Mouse (Mus musculus): ENCODE data around the gene Rpl21. TPM values are rescaled to one million over a fixed set of nuclear protein-coding genes. Genes with fewer than 3 reads are reported as not detected.

The Rpl21 gene
- polyA plus RNA-seq, 1 experiment from 2014 or later = 546 TPM

GRCm38 (mm10) chr5:146794853-146795252 is 37.8 kb upstream of the Rpl21 start, which contains the start of gene Usp12:
TSS of gene Usp12 (minus strand) at chr5:146795006.
- peak; percentile 99 for ATAC-seq (ENCODE audit: low read depth)
- WGBS = 0% methylated on average over 32 of the region's 51 CpGs

GRCm38 (mm10) chr5:146795728-146796127 is 37.0 kb upstream of the Rpl21 start:
- Histone ChIP-seq H3K4me1 (replicated peaks; ENCODE audit: control insufficient read depth, insufficient read depth, low read length) (peaks cover 24% of the 10 kb centered on the region), H3K27ac (ENCODE audit: low read length) (no peak overlapping the region), H3K27me3 (ENCODE audit: control insufficient read depth, insufficient read depth, low read depth, low read length) (no peaks in the 10 kb centered on the region), H3K4me2 (ENCODE audit: low read depth, low read length) (no peak overlapping the region), H3K9ac (ENCODE audit: low read length) (no peak overlapping the region), H3K9me3 (ENCODE audit: control insufficient read depth, low read length) (no peaks in the 10 kb centered on the region), H3K4me3 (ENCODE audit: low read length) (no peak overlapping the region), H3K36me3 (ENCODE audit: control insufficient read depth, insufficient read depth, low read length) (no peaks in the 10 kb centered on the region)
- no peak for ATAC-seq (ENCODE audit: low read depth)
- WGBS = 68% methylated on average over 13 of the region's 13 CpGs

More at GRCm38 (mm10) chr5:146794853-146795252, 37.8 kb upstream of the Rpl21 start, which contains the start of gene Usp12:
- Histone ChIP-seq H3K4me1 (replicated peaks; ENCODE audit: control insufficient read depth, insufficient read depth, low read length) (peaks cover 29% of the 10 kb centered on the region), H3K36me3 (ENCODE audit: control insufficient read depth, insufficient read depth, low read length) (no peaks in the 10 kb centered on the region), H3K9me3 (ENCODE audit: control insufficient read depth, low read length) (no peaks in the 10 kb centered on the region), H3K27me3 (ENCODE audit: control insufficient read depth, insufficient read depth, low read depth, low read length) (no peaks in the 10 kb centered on the region), H3K4me2 (ENCODE audit: low read depth, low read length) (peak within 1 kb of the TSS; percentile 85), H3K9ac (ENCODE audit: low read length) (peak within 1 kb of the TSS; percentile 92), H3K4me3 (ENCODE audit: low read length) (peak within 1 kb of the TSS; percentile 82), H3K27ac (ENCODE audit: low read length) (peak within 1 kb of the TSS; percentile 91)

- Histone ChIP-seq H3K27ac (ENCODE audit: low read length) (no peak overlapping the region), H3K27me3 (ENCODE audit: control insufficient read depth, insufficient read depth, low read depth, low read length) (no peaks in the 10 kb centered on the region), H3K4me2 (ENCODE audit: low read depth, low read length) (no peak overlapping the region), H3K9me3 (ENCODE audit: control insufficient read depth, low read length) (peaks cover 6% of the 10 kb centered on the region; the same call in 1 of the 2 replicates), H3K9ac (ENCODE audit: low read length) (no peak overlapping the region), H3K36me3 (ENCODE audit: control insufficient read depth, insufficient read depth, low read length) (no peaks in the 10 kb centered on the region), H3K4me3 (ENCODE audit: low read length) (no peak overlapping the region), H3K4me1 (replicated peaks; ENCODE audit: control insufficient read depth, insufficient read depth, low read length) (peaks cover 6% of the 10 kb centered on the region)
- ATAC-seq (ENCODE audit: low read depth) = no peak
- 42% methylated on average over 9 of the region's 9 CpGs for WGBS
Observed at GRCm38 (mm10) chr5:146798031-146798430, 34.7 kb upstream of the Rpl21 start.

GRCm38 (mm10) chr5:146806004-146806430 is 26.7 kb upstream of the Rpl21 start:
- no peaks in the 10 kb centered on the region for H3K4me1 ChIP-seq (replicated peaks; ENCODE audit: control insufficient read depth, insufficient read depth, low read length)
- WGBS = 61% methylated on average over 8 of the region's 8 CpGs
- H3K4me2 ChIP-seq (ENCODE audit: low read depth, low read length) = no peak overlapping the region
- H3K27ac ChIP-seq (ENCODE audit: low read length) = no peak overlapping the region
- no peaks in the 10 kb centered on the region for H3K27me3 ChIP-seq (ENCODE audit: control insufficient read depth, insufficient read depth, low read depth, low read length)
- H3K9ac ChIP-seq (ENCODE audit: low read length) = no peak overlapping the region
- no peak for ATAC-seq (ENCODE audit: low read depth)
- H3K9me3 ChIP-seq (ENCODE audit: control insufficient read depth, low read length) = peaks cover 6% of the 10 kb centered on the region; the same call in 1 of the 2 replicates
- no peak overlapping the region for H3K4me3 ChIP-seq (ENCODE audit: low read length)
- no peaks in the 10 kb centered on the region for H3K36me3 ChIP-seq (ENCODE audit: control insufficient read depth, insufficient read depth, low read length)

GRCm38 (mm10) chr5:146809951-146810350 is 22.7 kb upstream of the Rpl21 start:
- no peak overlapping the region for H3K4me3 ChIP-seq (ENCODE audit: low read length)
- no peaks in the 10 kb centered on the region for H3K4me1 ChIP-seq (replicated peaks; ENCODE audit: control insufficient read depth, insufficient read depth, low read length)
- no peaks in the 10 kb centered on the region for H3K9me3 ChIP-seq (ENCODE audit: control insufficient read depth, low read length)
- H3K9ac ChIP-seq (ENCODE audit: low read length) = no peak overlapping the region
- H3K27ac ChIP-seq (ENCODE audit: low read length) = no peak overlapping the region
- 60% methylated on average over 5 of the region's 5 CpGs for WGBS
- no peaks in the 10 kb centered on the region for H3K36me3 ChIP-seq (ENCODE audit: control insufficient read depth, insufficient read depth, low read length)
- H3K4me2 ChIP-seq (ENCODE audit: low read depth, low read length) = no peak overlapping the region
- ATAC-seq (ENCODE audit: low read depth) = no peak
- H3K27me3 ChIP-seq (ENCODE audit: control insufficient read depth, insufficient read depth, low read depth, low read length) = no peaks in the 10 kb centered on the region

- H3K9ac ChIP-seq (ENCODE audit: low read length) = no peak overlapping the region
- no peak for ATAC-seq (ENCODE audit: low read depth)
- no peak overlapping the region for H3K27ac ChIP-seq (ENCODE audit: low read length)
- H3K4me3 ChIP-seq (ENCODE audit: low read length) = no peak overlapping the region
- no peaks in the 10 kb centered on the region for H3K4me1 ChIP-seq (replicated peaks; ENCODE audit: control insufficient read depth, insufficient read depth, low read length)
- no peaks in the 10 kb centered on the region for H3K27me3 ChIP-seq (ENCODE audit: control insufficient read depth, insufficient read depth, low read depth, low read length)
- H3K9me3 ChIP-seq (ENCODE audit: control insufficient read depth, low read length) = no peaks in the 10 kb centered on the region
- H3K36me3 ChIP-seq (ENCODE audit: control insufficient read depth, insufficient read depth, low read length) = no peaks in the 10 kb centered on the region
- no peak overlapping the region for H3K4me2 ChIP-seq (ENCODE audit: low read depth, low read length)
- 80% methylated on average over 5 of the region's 5 CpGs for WGBS
Observed at GRCm38 (mm10) chr5:146812866-146813265, 19.8 kb upstream of the Rpl21 start.

- no peaks in the 10 kb centered on the region for H3K9me3 ChIP-seq (ENCODE audit: control insufficient read depth, low read length)
- no peak overlapping the region for H3K9ac ChIP-seq (ENCODE audit: low read length)
- H3K27ac ChIP-seq (ENCODE audit: low read length) = no peak overlapping the region
- H3K4me1 ChIP-seq (replicated peaks; ENCODE audit: control insufficient read depth, insufficient read depth, low read length) = no peaks in the 10 kb centered on the region
- H3K27me3 ChIP-seq (ENCODE audit: control insufficient read depth, insufficient read depth, low read depth, low read length) = no peaks in the 10 kb centered on the region
- H3K4me3 ChIP-seq (ENCODE audit: low read length) = no peak overlapping the region
- WGBS = 80% methylated on average over 4 of the region's 4 CpGs
- no peak overlapping the region for H3K4me2 ChIP-seq (ENCODE audit: low read depth, low read length)
- no peaks in the 10 kb centered on the region for H3K36me3 ChIP-seq (ENCODE audit: control insufficient read depth, insufficient read depth, low read length)
- no peak for ATAC-seq (ENCODE audit: low read depth)
Observed at GRCm38 (mm10) chr5:146813421-146813820, 19.3 kb upstream of the Rpl21 start.

- WGBS = 78% methylated on average over 4 of the region's 4 CpGs
- no peaks in the 10 kb centered on the region for H3K36me3 ChIP-seq (ENCODE audit: control insufficient read depth, insufficient read depth, low read length)
- H3K4me1 ChIP-seq (replicated peaks; ENCODE audit: control insufficient read depth, insufficient read depth, low read length) = no peaks in the 10 kb centered on the region
- H3K4me3 ChIP-seq (ENCODE audit: low read length) = no peak overlapping the region
- H3K27ac ChIP-seq (ENCODE audit: low read length) = no peak overlapping the region
- no peaks in the 10 kb centered on the region for H3K9me3 ChIP-seq (ENCODE audit: control insufficient read depth, low read length)
- no peak overlapping the region for H3K9ac ChIP-seq (ENCODE audit: low read length)
- no peak for ATAC-seq (ENCODE audit: low read depth)
- no peak overlapping the region for H3K4me2 ChIP-seq (ENCODE audit: low read depth, low read length)
- H3K27me3 ChIP-seq (ENCODE audit: control insufficient read depth, insufficient read depth, low read depth, low read length) = no peaks in the 10 kb centered on the region
Observed at GRCm38 (mm10) chr5:146815394-146815793, 17.3 kb upstream of the Rpl21 start.

- Histone ChIP-seq H3K9ac (ENCODE audit: low read length) (no peak overlapping the region), H3K36me3 (ENCODE audit: control insufficient read depth, insufficient read depth, low read length) (no peaks in the 10 kb centered on the region), H3K4me2 (ENCODE audit: low read depth, low read length) (no peak overlapping the region), H3K27me3 (ENCODE audit: control insufficient read depth, insufficient read depth, low read depth, low read length) (no peaks in the 10 kb centered on the region), H3K9me3 (ENCODE audit: control insufficient read depth, low read length) (no peaks in the 10 kb centered on the region), H3K4me1 (replicated peaks; ENCODE audit: control insufficient read depth, insufficient read depth, low read length) (no peaks in the 10 kb centered on the region), H3K4me3 (ENCODE audit: low read length) (no peak overlapping the region), H3K27ac (ENCODE audit: low read length) (no peak overlapping the region)
- ATAC-seq (ENCODE audit: low read depth) = no peak
- WGBS = 62% methylated on average over 8 of the region's 8 CpGs
Observed at GRCm38 (mm10) chr5:146817583-146817982, 15.1 kb upstream of the Rpl21 start.

Measured in lung, embryonic 16.5 days (tissue).